Mouse (Mus musculus): Measurements from ENCODE around the gene Alox12e. TPM values are rescaled to one million over a fixed set of nuclear protein-coding genes. Genes with fewer than 3 reads are reported as not detected.
A peak's percentile ranks its signal among the peaks of the same experiment; 100 is the strongest.
"Not testable (repeated sequence)": the region's sequence is repeated elsewhere in the genome, so short reads cannot be mapped to it uniquely, and the experiment has no call there.

Alox12e gene
- polyA plus RNA-seq (2017; shearing (Covaris generic)): not detected

- ATAC-seq: no peak
These were observed at the start of gene Alox12e for GRCm38 (mm10) chr11:70322528-70322927. Gene Alox12e, minus strand, starts transcription at chr11:70322628.

- not testable (repeated sequence) for ATAC-seq
These were observed 46.2 kb upstream of the Alox12e start for GRCm38 (mm10) chr11:70368626-70369025.

- ATAC-seq: not testable (repeated sequence)
These were observed 45.3 kb upstream of the Alox12e start for GRCm38 (mm10) chr11:70367701-70368100.

- no peak for ATAC-seq
These were observed 29.4 kb upstream of the Alox12e start, which contains the start of gene Alox15 for GRCm38 (mm10) chr11:70351868-70352267. Gene Alox15, minus strand, starts transcription at chr11:70352031.

DNA sequence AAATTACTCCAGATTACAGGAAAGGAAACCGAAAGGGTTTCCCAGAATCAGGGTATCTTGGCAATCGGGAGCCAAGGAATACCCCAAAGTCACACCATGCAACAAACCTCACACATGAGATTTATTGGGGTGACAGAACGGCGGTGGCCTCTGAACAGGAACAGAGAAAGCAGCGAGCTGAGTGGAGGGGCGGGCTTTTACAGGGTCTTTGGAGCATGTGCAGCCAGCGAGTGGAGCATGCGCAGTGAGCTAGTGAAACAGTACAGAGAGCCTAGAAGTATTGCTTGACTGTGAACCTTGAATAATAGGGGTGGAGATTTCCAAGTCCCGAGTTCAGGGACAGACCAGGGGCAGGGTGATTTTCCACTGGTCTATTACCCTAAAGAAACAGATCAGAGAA lies 26.2 kb upstream of the Alox12e start:
- no peak for ATAC-seq

GRCm38 (mm10) chr11:70347861-70348260 lies 25.4 kb upstream of the Alox12e start:
- ATAC-seq: no peak

DNA sequence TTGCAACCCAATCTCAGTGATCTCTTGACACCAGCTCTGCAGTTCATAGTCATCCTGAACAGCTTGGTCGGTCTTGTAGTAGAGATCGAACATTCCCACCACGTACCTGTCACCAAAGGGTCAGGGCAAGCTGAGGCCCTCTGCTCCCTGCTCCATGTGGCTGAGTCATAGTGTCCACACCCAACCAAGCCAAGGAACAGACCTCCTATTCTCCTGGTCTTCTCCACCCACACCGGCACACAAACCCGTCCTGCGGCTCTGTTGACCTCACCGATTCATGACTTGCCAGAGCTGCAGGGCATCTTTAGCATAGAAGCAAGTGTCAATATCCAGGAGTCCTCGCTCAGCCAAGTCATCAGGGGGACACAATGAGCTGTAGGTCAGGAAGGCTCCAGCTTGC lies 23.1 kb upstream of the Alox12e start:
- no peak for ATAC-seq

GRCm38 (mm10) chr11:70345061-70345460 lies 22.6 kb upstream of the Alox12e start:
- ATAC-seq: no peak

DNA sequence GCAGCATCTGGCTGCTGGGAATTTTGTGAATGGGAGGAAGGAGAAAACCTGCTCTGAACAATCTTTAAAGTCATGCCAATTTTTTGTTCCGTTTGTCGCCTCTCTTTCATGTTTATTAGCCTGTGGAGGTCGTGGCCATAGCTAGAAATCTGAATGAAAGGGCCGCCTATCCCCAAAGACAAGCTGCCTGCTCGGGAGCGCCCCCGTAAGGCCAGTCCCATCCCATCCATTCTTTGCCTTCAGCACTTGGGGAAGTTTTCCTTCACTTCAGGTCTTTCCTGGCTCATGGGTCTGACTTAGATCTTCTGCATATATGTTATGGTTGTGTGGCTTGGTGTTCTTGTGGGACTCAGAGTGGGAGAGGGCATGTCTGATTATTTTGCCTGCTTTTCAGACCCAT lies 17.1 kb upstream of the Alox12e start:
- ATAC-seq: no peak

GRCm38 (mm10) chr11:70334477-70334876 lies 12.0 kb upstream of the Alox12e start:
- ATAC-seq: no peak

DNA sequence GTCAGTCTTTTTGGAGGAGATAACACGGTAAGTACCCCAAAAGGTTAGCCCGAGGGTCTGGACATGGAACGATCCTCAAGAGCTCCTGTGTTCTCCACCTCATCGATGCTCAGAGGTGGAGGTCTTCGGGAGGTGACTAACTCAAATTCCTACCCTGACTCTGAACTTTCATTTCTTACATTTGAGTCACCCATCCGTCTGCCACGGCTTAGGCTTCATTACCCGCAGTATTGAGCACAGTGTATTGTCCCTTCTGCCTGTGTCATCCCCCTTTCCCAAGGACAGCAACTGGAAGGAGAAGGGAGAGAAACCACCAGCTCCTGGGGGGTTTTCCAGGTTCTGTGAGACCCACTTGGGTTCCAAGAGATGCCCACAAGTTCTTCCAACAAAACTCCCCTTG lies 2.3 kb upstream of the Alox12e start:
- ATAC-seq: no peak

GRCm38 (mm10) chr11:70321664-70322063 lies 764 bp downstream of the Alox12e start:
- no peak for ATAC-seq

DNA sequence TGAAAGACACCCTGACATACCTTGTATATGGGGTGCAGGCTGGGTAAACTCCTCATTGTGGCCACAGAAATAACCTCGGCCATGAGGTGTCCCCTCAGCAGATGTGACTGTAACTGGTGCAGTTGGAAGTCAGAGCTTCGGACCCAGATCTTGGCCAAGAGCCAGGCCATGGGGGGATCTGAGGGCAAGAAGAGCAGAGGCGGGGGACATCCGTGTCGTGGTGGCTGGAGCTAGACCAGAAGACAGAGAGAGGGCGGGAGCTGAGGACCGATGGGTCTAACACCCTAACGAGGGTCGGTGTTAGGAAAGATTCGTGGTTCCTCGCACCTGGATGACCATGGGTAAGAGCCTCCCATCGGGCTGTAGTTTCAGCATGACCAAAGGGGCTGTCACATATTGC lies 2.8 kb downstream of the Alox12e start:
- ATAC-seq: no peak

- ATAC-seq: no peak
These were observed 8.6 kb downstream of the Alox12e start for GRCm38 (mm10) chr11:70313833-70314232.

GRCm38 (mm10) chr11:70309341-70309740 lies 13.1 kb downstream of the Alox12e start:
- ATAC-seq: no peak

- no peak for ATAC-seq
These were observed 14.1 kb downstream of the Alox12e start for GRCm38 (mm10) chr11:70308296-70308695.

DNA sequence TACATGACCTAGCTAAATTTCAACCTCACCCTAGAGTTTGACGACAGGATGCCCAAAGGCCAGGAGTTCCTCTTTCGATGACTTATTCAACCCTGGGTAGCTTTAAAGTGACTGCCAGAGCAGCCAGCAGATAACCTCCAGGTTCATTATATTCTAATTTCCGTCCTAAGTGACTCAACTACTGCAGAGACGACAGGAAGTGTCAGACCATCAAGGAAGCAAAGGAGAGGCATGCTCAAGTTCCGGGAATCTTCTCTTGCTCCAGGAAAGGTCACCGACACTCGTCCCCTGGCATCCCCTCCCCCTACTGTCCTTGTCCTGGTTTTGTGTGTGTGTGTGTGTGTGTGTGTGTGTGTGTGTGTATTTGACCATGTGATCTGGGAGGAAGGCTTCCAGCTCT lies 16.3 kb downstream of the Alox12e start:
- peak; percentile 85 for ATAC-seq

GRCm38 (mm10) chr11:70302293-70302692 lies 20.1 kb downstream of the Alox12e start:
- ATAC-seq: no peak

- ATAC-seq: peak; percentile 61
These were observed 24.5 kb downstream of the Alox12e start for GRCm38 (mm10) chr11:70297836-70298454.

- ATAC-seq: no peak
These were observed 25.0 kb downstream of the Alox12e start for GRCm38 (mm10) chr11:70297405-70297804.

DNA sequence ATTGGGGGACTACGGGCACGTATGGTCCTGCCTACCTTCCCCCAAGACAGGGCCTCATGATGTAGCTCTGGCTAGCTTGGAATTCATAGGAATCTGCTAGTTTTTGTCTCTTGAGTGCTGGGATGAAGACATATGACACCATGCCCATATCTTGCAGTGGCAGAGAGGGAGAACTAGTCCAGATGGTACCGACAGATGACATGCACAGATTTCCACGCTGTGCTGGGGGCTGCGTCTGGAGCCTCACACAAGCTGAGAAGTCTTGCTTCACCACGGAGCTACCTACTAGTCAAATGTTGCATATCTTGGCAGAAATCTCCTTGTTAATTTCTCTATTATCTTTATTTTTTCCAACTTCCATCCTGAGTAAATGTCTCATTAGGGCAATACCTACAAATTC lies 28.5 kb downstream of the Alox12e start:
- ATAC-seq: no peak

- no peak for ATAC-seq
These were observed 31.2 kb downstream of the Alox12e start for GRCm38 (mm10) chr11:70291235-70291634.

GRCm38 (mm10) chr11:70289236-70289635 lies 33.2 kb downstream of the Alox12e start:
- no peak for ATAC-seq

DNA sequence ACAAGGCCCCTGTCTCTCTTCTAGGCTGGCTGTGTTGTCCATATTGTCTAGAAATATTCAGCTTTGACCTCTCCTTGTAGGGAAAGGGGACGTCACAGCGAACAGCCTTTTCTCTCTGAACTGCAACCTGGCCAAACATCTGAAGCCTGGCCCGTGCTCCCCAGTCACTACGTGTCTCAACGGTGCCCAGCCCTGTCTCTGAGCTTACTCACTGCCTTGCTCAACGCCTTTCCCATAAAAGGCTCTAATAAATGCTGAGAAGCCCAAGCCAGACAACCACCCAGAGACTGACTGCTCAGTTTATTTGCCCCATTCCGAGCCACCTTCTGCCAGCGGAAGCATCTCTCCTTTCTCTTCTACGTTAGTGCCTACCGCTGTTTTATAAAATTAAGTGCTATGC lies 34.3 kb downstream of the Alox12e start:
- no peak for ATAC-seq

DNA sequence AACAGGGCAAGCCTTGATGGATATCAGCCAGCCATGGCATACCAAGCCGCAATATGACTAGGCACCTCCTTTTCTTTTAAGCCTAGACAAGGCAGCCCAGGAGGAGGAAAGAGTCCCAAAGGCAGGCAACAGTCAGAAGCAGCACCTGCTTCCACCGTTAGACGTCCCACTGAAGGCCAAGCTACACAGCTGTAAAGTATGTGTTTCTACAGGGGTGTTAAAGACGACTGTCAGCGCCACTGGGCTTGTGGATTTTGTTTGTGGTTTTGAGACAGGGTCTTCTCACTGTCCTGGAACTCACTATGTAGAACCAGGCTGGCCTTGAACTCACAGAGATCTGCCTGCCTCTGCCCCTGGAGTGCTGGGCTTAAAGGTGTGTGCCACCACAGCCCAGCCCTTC lies 36.7 kb downstream of the Alox12e start:
- no peak for ATAC-seq
